Mouse (Mus musculus): ENCODE measurements around the gene Wipi2.

GRCm38 (mm10) chr5:142712373-142712772 lies 84.9 kb downstream of the Wipi2 start:
- no peak for TF ChIP-seq POLR2A (IDR thresholded peaks at IDR 0.05; ENCODE audit: control insufficient read depth, low read depth, low read length)
- TF ChIP-seq CTCF (IDR thresholded peaks at IDR 0.05; ENCODE audit: control insufficient read depth, insufficient read depth, insufficient replicate concordance, low read depth, low read length), result peak; percentile 64; the same call in 1 of the 2 replicates
